Mouse (Mus musculus) kidney, adult 2 months (tissue): ENCODE data around the gene Gm10638.

Source experiments
- CTCF ChIP-seq: fragments of 200-500 bp; conservative IDR thresholded peaks from 2 replicates; pipeline ENCODE4 v1.5.1; 2011; ENCODE audit warnings: low read depth, mild to moderate bottlenecking, control low read depth, low read length, moderate library complexity, mixed read lengths; ENCODE audit not compliant: insufficient read depth, insufficient read length
- POLR2A ChIP-seq: fragments of 200-500 bp; IDR thresholded peaks from one replicate; pipeline ENCODE4 v1.6.1; 2011; ENCODE audit warnings: low read depth, low read length, control low read depth

DNA sequence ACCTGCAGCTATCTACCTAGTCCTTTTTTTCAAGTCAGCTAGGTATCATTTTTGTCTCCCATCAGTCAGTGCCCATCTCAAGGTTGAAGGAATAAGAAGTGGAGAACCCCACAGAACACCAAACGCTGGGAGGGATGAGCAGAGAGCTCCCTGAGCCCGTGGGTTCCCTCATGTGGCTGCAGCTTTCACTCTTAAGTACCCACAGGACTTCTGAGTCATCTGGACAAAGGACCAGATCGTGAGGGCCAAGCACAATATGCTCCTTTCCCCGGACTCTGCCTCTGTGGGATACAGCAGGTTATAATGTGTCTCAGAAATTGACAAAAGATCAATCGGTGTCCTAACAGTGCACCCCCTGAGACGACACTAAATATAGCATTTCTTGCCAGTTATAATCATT, 18.5 kb upstream of the Gm10638 start:
- TF ChIP-seq POLR2A (no peak), CTCF (no peak)
